Mouse (Mus musculus) layer of hippocampus, adult 18-20 months (tissue): ENCODE results near the gene Slc9a9. TPM values are rescaled to one million over a fixed set of nuclear protein-coding genes. Genes with fewer than 3 reads are reported as not detected.
"Not testable (repeated sequence)": the region's sequence is repeated elsewhere in the genome, so short reads cannot be mapped to it uniquely, and the experiment has no call there.

ENCODE experiments used
- DNase-seq, 2 experiments: peaks; one replicate each; pipeline ENCODE4 v3.0.0; 2022; ENCODE audit warnings: low spot score in 2 of 2
- long read RNA-seq: library from polyadenylated mRNA; stranded (forward); transcript quantifications from one replicate; pipeline ENCODE4 v2.0.0, GENCODE M21; 2021
- total RNA-seq, 2 experiments: library from RNA; stranded (reverse); gene quantifications; 2 replicates each; pipeline ENCODE4 v1.2.3; 2021

Slc9a9 gene
- 10 to 100 TPM; 16.2 TPM for total RNA-seq
- long read RNA-seq, transcript Slc9a9-201 (16 exons, 3,468 nt): major isoform, 12 of 17 reads
- long read RNA-seq, partial matches to known transcripts: 1 of 17 reads
- long read RNA-seq, other reads (novel, unspliced or antisense): 4 of 17 reads

GRCm38 (mm10) chr9:94669791-94670577, at the start of gene Slc9a9:
Gene Slc9a9, plus strand, starts transcription at chr9:94669909.
- DNase-seq: peak; percentile 53 to 71

GRCm38 (mm10) chr9:94620342-94620741, 49.4 kb upstream of the Slc9a9 start:
- DNase-seq: no peak

- DNase-seq: no peak
Measured at GRCm38 (mm10) chr9:94620846-94621245, 48.9 kb upstream of the Slc9a9 start.

- DNase-seq: no peak
Measured at GRCm38 (mm10) chr9:94621902-94622301, 47.8 kb upstream of the Slc9a9 start.

GRCm38 (mm10) chr9:94626737-94627136, 43.0 kb upstream of the Slc9a9 start:
- no peak for DNase-seq

GRCm38 (mm10) chr9:94628948-94629347, 40.8 kb upstream of the Slc9a9 start:
- DNase-seq: no peak

- not testable (repeated sequence) for DNase-seq
Measured at GRCm38 (mm10) chr9:94634275-94634674, 35.4 kb upstream of the Slc9a9 start.

GRCm38 (mm10) chr9:94645631-94646030, 24.1 kb upstream of the Slc9a9 start:
- no peak for DNase-seq

GRCm38 (mm10) chr9:94647425-94647824, 22.3 kb upstream of the Slc9a9 start:
- DNase-seq: no peak

GRCm38 (mm10) chr9:94649991-94650390, 19.7 kb upstream of the Slc9a9 start:
- peak in 1 of 2 experiments; percentile 24 for DNase-seq

GRCm38 (mm10) chr9:94653198-94653597, 16.5 kb upstream of the Slc9a9 start:
- DNase-seq: no peak

GRCm38 (mm10) chr9:94653827-94654226, 15.9 kb upstream of the Slc9a9 start:
- no peak for DNase-seq

GRCm38 (mm10) chr9:94656265-94656664, 13.4 kb upstream of the Slc9a9 start:
- no peak for DNase-seq

GRCm38 (mm10) chr9:94659401-94660152, 10.1 kb upstream of the Slc9a9 start:
- no peak for DNase-seq

- no peak for DNase-seq
Measured at GRCm38 (mm10) chr9:94661768-94662167, 7.9 kb upstream of the Slc9a9 start.

- no peak for DNase-seq
Measured at GRCm38 (mm10) chr9:94665248-94665647, 4.5 kb upstream of the Slc9a9 start.

- peak; percentile 50 to 76 for DNase-seq
Measured at GRCm38 (mm10) chr9:94668589-94668988, 1.1 kb upstream of the Slc9a9 start.

GRCm38 (mm10) chr9:94670704-94671103, 995 bp downstream of the Slc9a9 start:
- no peak for DNase-seq

GRCm38 (mm10) chr9:94674704-94675103, 5.0 kb downstream of the Slc9a9 start:
- no peak for DNase-seq

GRCm38 (mm10) chr9:94678021-94678655, 8.4 kb downstream of the Slc9a9 start:
- no peak for DNase-seq

GRCm38 (mm10) chr9:94680468-94681094, 10.9 kb downstream of the Slc9a9 start:
- DNase-seq: no peak
